Mouse (Mus musculus): ENCODE data around the gene Osbp2.
A peak's percentile ranks its signal among the peaks of the same experiment; 100 is the strongest.

The Osbp2 gene

GRCm38 (mm10) chr11:3823378-3823777 is 40.3 kb downstream of the Osbp2 start:
- DNase-seq (ENCODE audit: low read depth, low spot score) = no peak

- DNase-seq (ENCODE audit: low read depth, low spot score) = no peak
Measured at GRCm38 (mm10) chr11:3817986-3818758, 45.5 kb downstream of the Osbp2 start.

GRCm38 (mm10) chr11:3815951-3816350 is 47.8 kb downstream of the Osbp2 start:
- DNase-seq (ENCODE audit: low read depth, low spot score) = no peak

GRCm38 (mm10) chr11:3813340-3813739 is 50.4 kb downstream of the Osbp2 start:
- DNase-seq (ENCODE audit: low read depth, low spot score) = no peak

- peak; percentile 16 for DNase-seq (ENCODE audit: low read depth, low spot score)
Measured at GRCm38 (mm10) chr11:3808162-3808561, 55.5 kb downstream of the Osbp2 start.

GRCm38 (mm10) chr11:3805362-3805761 is 58.3 kb downstream of the Osbp2 start:
- peak; percentile 27 for DNase-seq (ENCODE audit: low read depth, low spot score)

GRCm38 (mm10) chr11:3804639-3805038 is 59.1 kb downstream of the Osbp2 start:
- no peak for DNase-seq (ENCODE audit: low read depth, low spot score)

GRCm38 (mm10) chr11:3802057-3802456 is 61.6 kb downstream of the Osbp2 start:
- DNase-seq (ENCODE audit: low read depth, low spot score) = no peak

- DNase-seq (ENCODE audit: low read depth, low spot score) = no peak
Measured at GRCm38 (mm10) chr11:3797631-3798215, 66.0 kb downstream of the Osbp2 start.

- DNase-seq (ENCODE audit: low read depth, low spot score) = no peak
Measured at GRCm38 (mm10) chr11:3790736-3791135, 73.0 kb downstream of the Osbp2 start.

- no peak for DNase-seq (ENCODE audit: low read depth, low spot score)
Measured at GRCm38 (mm10) chr11:3789919-3790318, 73.8 kb downstream of the Osbp2 start.

GRCm38 (mm10) chr11:3786564-3786963 is 77.1 kb downstream of the Osbp2 start:
- peak; percentile 89 for DNase-seq (ENCODE audit: low read depth, low spot score)

GRCm38 (mm10) chr11:3775263-3775644 is 88.4 kb downstream of the Osbp2 start:
- DNase-seq (ENCODE audit: low read depth, low spot score) = no peak

GRCm38 (mm10) chr11:3774463-3775262 is 89.0 kb downstream of the Osbp2 start:
- no peak for DNase-seq (ENCODE audit: low read depth, low spot score)

- no peak for DNase-seq (ENCODE audit: low read depth, low spot score)
Measured at GRCm38 (mm10) chr11:3773782-3774462, 89.8 kb downstream of the Osbp2 start.

- no peak for DNase-seq (ENCODE audit: low read depth, low spot score)
Measured at GRCm38 (mm10) chr11:3773136-3773535, 90.6 kb downstream of the Osbp2 start.

- DNase-seq (ENCODE audit: low read depth, low spot score) = no peak
Measured at GRCm38 (mm10) chr11:3771348-3771747, 92.4 kb downstream of the Osbp2 start.

- no peak for DNase-seq (ENCODE audit: low read depth, low spot score)
Measured at GRCm38 (mm10) chr11:3767830-3768229, 95.9 kb downstream of the Osbp2 start.

GRCm38 (mm10) chr11:3766964-3767363 is 96.7 kb downstream of the Osbp2 start:
- no peak for DNase-seq (ENCODE audit: low read depth, low spot score)

GRCm38 (mm10) chr11:3764352-3764751 is 99.4 kb downstream of the Osbp2 start:
- no peak for DNase-seq (ENCODE audit: low read depth, low spot score)

GRCm38 (mm10) chr11:3761775-3762501 is 101.8 kb downstream of the Osbp2 start:
- DNase-seq (ENCODE audit: low read depth, low spot score) = no peak

All from retina, postnatal 7 days (tissue).